17 mouse cellular contexts compared by ENCODE assay signal in genomic region chr17:77469678-77470077, GRCm38 (mm10).
DNase-seq lines count a peak whose midpoint lies in the region; TF ChIP-seq lines count a peak whose summit lies in the region.
"Had no signal": no experiment of that assay in that cellular context is flagged by ENCODE, and none has a peak within 500 bp of the region (broad histone marks: within the 10 kb centered on the region; RNA-seq: fewer than 3 reads in every experiment).

No protein-coding gene starts in this region.

- TF ChIP-seq RAD21 in MEL (IDR thresholded peaks at IDR 0.05; ENCODE audit: low read depth, low read length) = no peak; the same call in 1 of the 2 replicates

- H3K36me3 ChIP-seq in MEL (ENCODE audit: control insufficient read depth in 1 of 2, insufficient read depth in 2 of 2, low read length in 2 of 2) = peaks cover 0 to 2% of the 10 kb centered on the region in 2 experiments; a peak in 2 of 4 replicates
- H3K36me3 ChIP-seq: G1E had no signal

- H3K27ac ChIP-seq in MEL (ENCODE audit: control insufficient read depth, low read depth, low read length) = no peak overlapping the region

- TF ChIP-seq POLR2A in MEL (IDR thresholded peaks at IDR 0.05; ENCODE audit: control insufficient read depth in 1 of 2, insufficient read depth in 1 of 2, low read depth in 1 of 2, low read length in 2 of 2, poor library complexity in 1 of 2) = no peak

- no peak overlapping the region for H3K9ac ChIP-seq in MEL (ENCODE audit: control insufficient read depth, low read depth, low read length, poor library complexity, severe bottlenecking)

- no peak overlapping the region for H3K4me3 ChIP-seq in MEL (ENCODE audit: control insufficient read depth in 1 of 2, insufficient read depth in 1 of 2, low read depth in 2 of 2, low read length in 2 of 2)

- DNase-seq in MEL (ENCODE audit: low read depth, low spot score) = peak; percentile 33
- DNase-seq in kidney, postnatal 25 days = no peak
- DNase-seq: adrenal gland, adult 2 months; adrenal gland, adult 8-10 months; adrenal gland, postnatal 10 days; adrenal gland, postnatal 14 days; adrenal gland, postnatal 25 days; adrenal gland, postnatal 36 days; B cell, adult 2 months; cerebellum, adult 11 months; cerebellum, adult 11-12 months; cerebellum, adult 18-20 months; cerebellum, adult 2 months; cerebellum, adult 8-10 months had no signal

- H3K79me2 ChIP-seq in MEL (ENCODE audit: control insufficient read depth, insufficient read depth, low read length, poor library complexity) = no peaks in the 10 kb centered on the region

- H3K9me3 ChIP-seq in MEL (replicated peaks; ENCODE audit: insufficient read depth, low read length) = no peaks in the 10 kb centered on the region
- H3K9me3 ChIP-seq: G1E had no signal

- peak in 1 of 2 experiments; percentile 56; a peak in 1 of 4 replicates for TF ChIP-seq EP300 in MEL (IDR thresholded peaks at IDR 0.05; ENCODE audit: low read depth in 1 of 2, low read length in 2 of 2)

- peaks cover 0 to 4% of the 10 kb centered on the region in 2 experiments; a peak in 2 of 4 replicates for H3K4me1 ChIP-seq in MEL (ENCODE audit: control insufficient read depth in 1 of 2, insufficient read depth in 2 of 2, low read length in 2 of 2)

- TF ChIP-seq CTCF in MEL (IDR thresholded peaks at IDR 0.05 in 2 of 3, conservative IDR thresholded peaks at IDR 0.05 in 1 of 3; ENCODE audit: control insufficient read depth in 1 of 3, insufficient read depth in 1 of 3, low read depth in 2 of 3, low read length in 3 of 3, poor library complexity in 1 of 3, severe bottlenecking in 1 of 3) = no peak

- H3K27me3 ChIP-seq in MEL (ENCODE audit: control insufficient read depth in 1 of 2, insufficient read depth in 2 of 2, low read length in 2 of 2) = no peaks in the 10 kb centered on the region
- H3K27me3 ChIP-seq: CH12.LX, Patski had no signal

TF ChIP-seq in MEL, 35 proteins besides CTCF, POLR2A, EP300 and RAD21:
- TF ChIP-seq SMC3 (IDR thresholded peaks at IDR 0.05; ENCODE audit: low read depth, low read length) (no peak; the same call in 1 of the 2 replicates), SIN3A (IDR thresholded peaks at IDR 0.05; ENCODE audit: low read length) (no peak), NELFE (IDR thresholded peaks at IDR 0.05; ENCODE audit: low read depth, low read length) (no peak), TCF12 (IDR thresholded peaks at IDR 0.05; ENCODE audit: low read depth, low read length) (peak; percentile 57; the same call in 1 of the 2 replicates), RCOR1 (IDR thresholded peaks at IDR 0.05; ENCODE audit: low read depth, low read length) (no peak), POLR2AphosphoS2 (IDR thresholded peaks at IDR 0.05; ENCODE audit: low read length) (no peak), GATA1 (IDR thresholded peaks at IDR 0.05; ENCODE audit: low read depth, low read length) (peak; percentile 24; the same call in 1 of the 2 replicates)
TF ChIP-seq in MEL: peak in this region for 2.
